Mouse (Mus musculus): Measurements from ENCODE around the gene Sp140.
"Not testable (repeated sequence)": the region's sequence is repeated elsewhere in the genome, so short reads cannot be mapped to it uniquely, and the experiment has no call there.

The Sp140 gene

DNA sequence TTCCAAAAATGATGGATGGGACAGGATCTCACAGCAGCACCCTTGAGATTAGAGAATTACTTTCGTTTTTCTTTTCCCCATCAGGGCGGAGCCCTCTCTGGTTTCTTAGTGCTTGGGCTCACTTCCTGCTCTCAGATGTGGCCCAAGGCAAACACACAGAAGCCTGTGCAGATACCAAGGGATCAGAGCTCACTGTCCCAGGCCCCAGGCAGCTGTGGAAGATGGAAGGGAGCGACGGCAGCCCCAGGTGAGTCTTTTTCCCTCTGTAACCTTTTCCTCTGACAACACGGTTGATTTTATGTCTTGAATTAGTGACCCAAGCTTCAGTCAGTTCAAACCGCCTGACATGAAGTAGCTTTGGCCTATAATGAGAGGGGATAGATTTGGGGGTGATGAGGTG, 49.7 kb downstream of the Sp140 start, which contains the start of gene Sp100:
Sp100 (plus strand) TSS at position 108 of the 400 bp plus-strand sequence.
- DNase-seq (ENCODE audit: low spot score) = not testable (repeated sequence)

GRCm38 (mm10) chr1:85650524-85650923, 50.3 kb downstream of the Sp140 start:
- DNase-seq (ENCODE audit: low spot score) = not testable (repeated sequence)

DNA sequence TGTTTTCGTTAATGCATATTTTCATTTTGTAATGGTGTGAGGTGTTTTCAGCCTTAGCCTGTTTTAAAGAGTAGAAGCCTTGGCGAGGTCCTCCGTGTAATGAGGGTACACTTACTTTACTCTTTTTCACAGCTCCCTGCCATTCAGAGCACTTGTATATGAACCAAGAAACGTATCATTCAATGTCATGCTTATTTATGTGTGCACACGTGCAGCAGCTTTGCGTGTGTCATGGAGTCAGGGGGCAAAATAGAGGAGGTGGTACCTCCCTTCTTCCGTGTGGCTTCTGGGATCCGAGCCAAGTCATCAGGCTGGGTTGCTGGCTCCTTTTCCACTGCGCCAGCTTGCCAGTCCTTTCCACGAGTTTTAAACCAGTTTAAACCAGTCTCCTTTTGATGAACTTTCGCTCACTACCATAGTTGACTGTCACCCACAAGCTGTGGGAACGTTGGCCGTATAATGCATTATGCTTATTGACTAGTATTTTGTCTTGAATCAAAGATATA, 51.6 kb downstream of the Sp140 start:
- not testable (repeated sequence) for DNase-seq (ENCODE audit: low spot score)

DNA sequence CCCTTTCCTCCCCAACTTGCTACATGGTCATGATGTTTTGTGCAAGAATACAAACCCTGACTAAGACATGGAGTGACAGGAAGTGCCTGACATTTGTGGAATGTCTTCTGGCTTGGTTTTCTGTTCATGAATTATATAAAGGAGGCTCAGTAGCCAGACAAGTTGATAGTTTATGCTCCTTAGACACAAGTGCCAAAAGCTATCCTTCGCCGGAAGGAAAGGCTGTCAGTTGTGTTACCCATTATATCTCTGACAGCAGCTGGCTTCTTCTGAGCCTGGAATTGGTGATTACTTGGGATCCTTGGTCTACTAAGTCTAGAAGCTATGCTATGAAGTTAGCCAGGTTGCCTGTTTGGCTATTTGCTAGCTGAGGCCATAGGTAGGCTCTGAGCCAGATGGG, 57.0 kb downstream of the Sp140 start:
- DNase-seq (ENCODE audit: low spot score) = not testable (repeated sequence)

DNA sequence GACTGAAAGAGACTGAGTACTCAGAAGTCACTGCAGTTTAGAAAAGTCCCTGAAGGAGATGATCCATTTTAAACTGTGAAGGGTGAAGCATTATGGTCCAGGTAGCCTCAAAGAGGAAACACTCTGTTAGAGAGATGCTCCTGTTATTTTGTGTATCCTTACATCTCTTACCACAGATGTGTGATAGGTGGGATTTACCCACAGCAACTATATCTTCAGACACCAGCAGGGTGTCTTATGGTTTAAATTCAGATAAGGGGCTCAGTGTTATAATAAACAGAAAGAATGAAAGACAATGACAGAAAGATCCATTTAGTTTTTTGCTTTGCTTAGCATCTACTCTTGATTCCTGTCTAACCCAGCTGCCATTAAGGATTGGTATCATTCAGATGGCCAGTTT, 64.1 kb downstream of the Sp140 start:
- DNase-seq (ENCODE audit: low spot score) = no peak

- DNase-seq (ENCODE audit: low spot score) = no peak
Observed at GRCm38 (mm10) chr1:85680226-85680625, 80.0 kb downstream of the Sp140 start.

DNA sequence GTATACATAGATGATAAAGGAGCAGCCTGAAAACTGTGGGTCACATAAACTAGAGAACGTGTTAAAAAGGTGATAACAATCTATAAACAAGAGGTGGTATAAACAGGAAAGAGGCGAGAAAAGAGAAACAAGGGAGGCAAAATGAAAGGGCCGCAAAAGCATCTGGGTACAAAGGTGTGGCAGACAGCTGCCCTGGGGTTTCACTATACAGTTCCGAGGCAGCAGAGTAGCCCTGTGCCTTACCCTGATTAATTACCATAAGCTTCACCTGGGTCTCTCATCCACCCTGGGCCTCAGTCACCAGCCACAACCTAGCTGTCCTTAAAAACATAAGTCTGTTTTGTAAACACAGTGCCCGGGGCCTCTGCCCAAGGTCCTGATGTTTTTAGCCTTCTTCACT, 86.5 kb downstream of the Sp140 start:
- no peak for DNase-seq (ENCODE audit: low spot score)

GRCm38 (mm10) chr1:85687346-85687745, 87.2 kb downstream of the Sp140 start:
- DNase-seq (ENCODE audit: low spot score) = no peak

- DNase-seq (ENCODE audit: low spot score) = no peak
Observed at GRCm38 (mm10) chr1:85690544-85690943, 90.4 kb downstream of the Sp140 start.

DNA sequence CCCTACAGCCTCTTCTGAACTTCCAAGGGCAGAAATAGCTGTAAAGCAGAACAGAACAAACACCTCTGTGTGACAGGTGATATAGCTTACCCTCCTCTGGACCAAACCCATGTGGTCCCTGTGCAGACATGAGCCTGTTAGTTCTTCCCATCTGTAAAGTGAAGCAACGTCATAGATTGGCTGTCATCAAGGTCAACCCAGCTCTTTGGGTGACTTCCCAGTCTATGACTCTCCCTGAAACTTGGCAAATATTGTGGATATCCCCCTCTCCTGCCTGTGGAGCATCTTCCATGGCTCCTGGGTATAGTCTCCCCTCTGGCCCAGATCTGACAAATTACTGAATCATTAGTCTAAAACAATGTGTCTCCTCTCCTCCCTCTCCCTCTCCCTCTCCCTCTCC, 92.1 kb downstream of the Sp140 start:
- DNase-seq (ENCODE audit: low spot score) = no peak

- no peak for DNase-seq (ENCODE audit: low spot score)
Observed at GRCm38 (mm10) chr1:85693280-85693679, 93.1 kb downstream of the Sp140 start.
